Mouse (Mus musculus) heart, adult 2 months (tissue): ENCODE results near the gene Cfdp1.

Experiments used
- CTCF ChIP-seq: fragments of 200-600 bp; IDR thresholded peaks from 2 replicates; pipeline ENCODE4 v1.8.1; 2022; ENCODE audit warnings: antibody characterized with exemption, mild to moderate bottlenecking, moderate library complexity
- POLR2A ChIP-seq: fragments of 200-500 bp; IDR thresholded peaks from 2 replicates; pipeline ENCODE4 v1.6.1; 2011; ENCODE audit warnings: mild to moderate bottlenecking, low read depth, low read length, control low read depth; ENCODE audit not compliant: insufficient read depth

- TF ChIP-seq CTCF (no peak), POLR2A (no peak)
Measured at GRCm38 (mm10) chr8:111718937-111719336, 135.2 kb downstream of the Cfdp1 start.
